Mouse (Mus musculus): ENCODE measurements around the gene Uchl4. TPM values are rescaled to one million over a fixed set of nuclear protein-coding genes. Genes with fewer than 3 reads are reported as not detected.
A peak's percentile ranks its signal among the peaks of the same experiment; 100 is the strongest.

The Uchl4 gene
- polyA plus RNA-seq, 1 experiment from 2014 or later = 2.3 TPM

DNA sequence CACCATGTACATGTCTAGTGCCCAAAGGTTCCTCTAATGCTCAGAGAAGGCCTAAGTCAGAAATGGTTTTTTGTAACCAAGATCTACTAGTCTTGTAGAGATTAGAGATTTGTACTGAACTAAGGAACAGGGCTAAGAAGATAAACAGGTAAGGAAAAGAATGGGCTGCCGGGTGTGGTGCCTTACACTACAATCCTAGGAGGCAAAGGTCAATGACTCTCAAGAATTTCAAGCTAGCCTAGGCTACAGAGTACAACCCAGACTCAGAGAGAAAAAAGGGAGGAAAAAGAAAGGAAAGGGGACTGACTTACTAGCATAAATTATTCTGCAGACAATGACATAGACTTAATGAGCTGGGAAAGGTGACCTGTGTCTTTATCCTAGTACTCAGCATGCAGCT lies 14.4 kb upstream of the Uchl4 start:
- WGBS = 71% methylated on average over 1 of the region's 1 CpGs
- Histone ChIP-seq H3K4me1 (ENCODE audit: control insufficient read depth, insufficient read depth, low read length) (no peaks in the 10 kb centered on the region), H3K27ac (replicated peaks; ENCODE audit: low read depth, low read length) (no peak overlapping the region), H3K36me3 (replicated peaks; ENCODE audit: control insufficient read depth, insufficient read depth, low read depth, low read length) (no peaks in the 10 kb centered on the region), H3K4me2 (ENCODE audit: low read depth, low read length) (no peak overlapping the region), H3K27me3 (ENCODE audit: control insufficient read depth, insufficient read depth, low read length) (no peaks in the 10 kb centered on the region), H3K9ac (replicated peaks; ENCODE audit: low read length) (no peak overlapping the region), H3K4me3 (ENCODE audit: low read depth, low read length) (no peak overlapping the region), H3K9me3 (replicated peaks; ENCODE audit: control insufficient read depth, low read length) (no peaks in the 10 kb centered on the region)
- no peak for DNase-seq (ENCODE audit: low spot score)
- ATAC-seq (replicated peaks; ENCODE audit: insufficient number of reproducible peaks, low FRiP score, low TSS enrichment, low read depth) = no peak

DNA sequence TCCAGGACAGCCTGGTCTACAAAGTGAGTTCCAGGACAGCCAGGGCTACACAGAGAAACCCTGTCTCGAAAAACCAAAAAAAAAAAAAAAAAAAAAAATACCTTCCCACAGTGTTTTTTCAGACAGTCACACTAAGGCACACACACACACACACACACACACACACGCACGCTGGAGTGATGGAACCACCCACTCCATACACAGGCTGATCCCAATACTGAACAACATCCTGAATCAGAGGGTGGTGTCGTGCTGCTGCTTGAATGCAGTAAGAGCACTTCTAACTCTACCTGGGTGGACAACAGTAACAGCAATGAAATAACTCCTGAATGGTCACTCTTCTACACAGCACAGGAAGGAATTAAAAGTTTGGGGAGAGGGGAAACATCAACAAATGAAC lies 13.5 kb upstream of the Uchl4 start:
- H3K4me2 ChIP-seq (ENCODE audit: low read depth, low read length) = no peak overlapping the region
- ATAC-seq (replicated peaks; ENCODE audit: insufficient number of reproducible peaks, low FRiP score, low TSS enrichment, low read depth) = no peak
- H3K4me3 ChIP-seq (ENCODE audit: low read depth, low read length) = no peak overlapping the region
- H3K9me3 ChIP-seq (replicated peaks; ENCODE audit: control insufficient read depth, low read length) = no peaks in the 10 kb centered on the region
- H3K36me3 ChIP-seq (replicated peaks; ENCODE audit: control insufficient read depth, insufficient read depth, low read depth, low read length) = no peaks in the 10 kb centered on the region
- no peaks in the 10 kb centered on the region for H3K4me1 ChIP-seq (ENCODE audit: control insufficient read depth, insufficient read depth, low read length)
- no peak for DNase-seq (ENCODE audit: low spot score)
- 93% methylated on average over 4 of the region's 4 CpGs for WGBS
- no peaks in the 10 kb centered on the region for H3K27me3 ChIP-seq (ENCODE audit: control insufficient read depth, insufficient read depth, low read length)
- H3K27ac ChIP-seq (replicated peaks; ENCODE audit: low read depth, low read length) = no peak overlapping the region
- no peak overlapping the region for H3K9ac ChIP-seq (replicated peaks; ENCODE audit: low read length)

DNA sequence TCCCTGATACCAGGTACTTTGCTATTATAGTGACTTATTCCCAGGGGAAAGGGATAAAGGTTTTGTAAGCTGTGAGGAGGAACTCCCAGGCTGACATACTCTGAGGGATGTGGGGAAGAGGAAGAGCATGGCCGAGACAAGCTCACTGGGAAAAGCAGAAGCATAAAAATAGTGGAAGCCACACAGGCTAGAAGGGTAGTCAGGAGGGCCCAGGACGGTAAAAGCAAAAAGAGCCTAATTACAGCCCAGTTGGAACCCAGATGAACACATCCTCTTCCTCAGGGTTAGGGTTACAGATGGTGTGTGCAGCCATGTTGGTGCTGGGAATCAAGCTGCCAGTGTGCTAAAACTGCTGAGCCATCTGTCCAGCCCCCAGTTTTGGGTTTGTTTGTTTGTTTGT lies 12.9 kb upstream of the Uchl4 start:
- H3K9ac ChIP-seq (replicated peaks; ENCODE audit: low read length) = no peak overlapping the region
- H3K4me2 ChIP-seq (ENCODE audit: low read depth, low read length) = no peak overlapping the region
- H3K9me3 ChIP-seq (replicated peaks; ENCODE audit: control insufficient read depth, low read length) = no peaks in the 10 kb centered on the region
- H3K27ac ChIP-seq (replicated peaks; ENCODE audit: low read depth, low read length) = no peak overlapping the region
- no peaks in the 10 kb centered on the region for H3K4me1 ChIP-seq (ENCODE audit: control insufficient read depth, insufficient read depth, low read length)
- no peaks in the 10 kb centered on the region for H3K27me3 ChIP-seq (ENCODE audit: control insufficient read depth, insufficient read depth, low read length)
- DNase-seq (ENCODE audit: low spot score) (no peak), ATAC-seq (replicated peaks; ENCODE audit: insufficient number of reproducible peaks, low FRiP score, low TSS enrichment, low read depth) (no peak)
- H3K4me3 ChIP-seq (ENCODE audit: low read depth, low read length) = no peak overlapping the region
- WGBS = 68% methylated on average over 2 of the region's 2 CpGs
- no peaks in the 10 kb centered on the region for H3K36me3 ChIP-seq (replicated peaks; ENCODE audit: control insufficient read depth, insufficient read depth, low read depth, low read length)

DNA sequence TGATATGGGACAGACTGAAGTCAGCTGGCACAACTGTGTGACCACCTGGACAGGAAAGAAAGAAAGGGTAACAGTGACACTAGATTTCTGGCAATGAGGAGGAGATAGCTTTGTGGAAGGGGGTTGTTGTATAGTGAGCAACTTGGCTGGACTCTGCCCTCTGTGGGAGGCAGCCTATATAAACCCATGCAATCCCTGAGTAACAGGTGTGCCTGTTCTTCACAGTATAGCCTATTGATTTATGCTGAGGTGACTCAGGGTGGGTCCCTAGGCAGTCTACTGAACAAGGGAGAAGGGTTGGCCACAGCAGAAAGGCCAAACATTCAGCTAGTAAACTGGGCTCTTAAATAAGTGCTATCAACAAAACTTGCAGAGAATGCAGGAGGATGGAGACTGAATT lies 9.2 kb upstream of the Uchl4 start:
- ATAC-seq (replicated peaks; ENCODE audit: insufficient number of reproducible peaks, low FRiP score, low TSS enrichment, low read depth) (no peak), DNase-seq (ENCODE audit: low spot score) (no peak)
- no peaks in the 10 kb centered on the region for H3K27me3 ChIP-seq (ENCODE audit: control insufficient read depth, insufficient read depth, low read length)
- H3K4me1 ChIP-seq (ENCODE audit: control insufficient read depth, insufficient read depth, low read length) = no peaks in the 10 kb centered on the region
- H3K4me2 ChIP-seq (ENCODE audit: low read depth, low read length) = no peak overlapping the region
- H3K9ac ChIP-seq (replicated peaks; ENCODE audit: low read length) = no peak overlapping the region
- no peaks in the 10 kb centered on the region for H3K9me3 ChIP-seq (replicated peaks; ENCODE audit: control insufficient read depth, low read length)
- H3K27ac ChIP-seq (replicated peaks; ENCODE audit: low read depth, low read length) = no peak overlapping the region
- no peak overlapping the region for H3K4me3 ChIP-seq (ENCODE audit: low read depth, low read length)
- no peaks in the 10 kb centered on the region for H3K36me3 ChIP-seq (replicated peaks; ENCODE audit: control insufficient read depth, insufficient read depth, low read depth, low read length)

DNA sequence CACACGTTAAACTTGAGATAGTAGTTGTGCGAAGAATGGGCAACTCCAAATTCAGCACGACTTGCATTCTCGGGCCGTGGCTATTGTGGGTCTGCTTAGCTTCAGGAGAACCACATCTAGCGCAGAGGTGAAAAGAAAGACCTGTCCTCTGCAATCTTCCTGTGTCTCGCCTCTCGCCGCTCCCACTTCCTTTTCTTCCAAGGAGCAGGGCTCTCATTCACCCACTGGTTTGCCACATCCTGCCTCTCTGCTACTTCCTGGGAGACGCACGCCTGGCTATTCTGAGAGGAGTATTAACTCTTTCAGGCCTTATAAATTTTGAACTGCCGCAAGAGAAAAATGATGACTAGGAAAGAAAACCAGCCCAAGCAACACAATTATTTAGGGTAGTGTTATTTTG lies 7.3 kb upstream of the Uchl4 start:
- Histone ChIP-seq H3K4me3 (ENCODE audit: low read depth, low read length) (no peak overlapping the region), H3K9me3 (replicated peaks; ENCODE audit: control insufficient read depth, low read length) (no peaks in the 10 kb centered on the region), H3K4me2 (ENCODE audit: low read depth, low read length) (no peak overlapping the region), H3K27ac (replicated peaks; ENCODE audit: low read depth, low read length) (no peak overlapping the region), H3K36me3 (replicated peaks; ENCODE audit: control insufficient read depth, insufficient read depth, low read depth, low read length) (no peaks in the 10 kb centered on the region), H3K4me1 (ENCODE audit: control insufficient read depth, insufficient read depth, low read length) (peaks cover 3% of the 10 kb centered on the region; the same call in 1 of the 2 replicates), H3K27me3 (ENCODE audit: control insufficient read depth, insufficient read depth, low read length) (no peaks in the 10 kb centered on the region), H3K9ac (replicated peaks; ENCODE audit: low read length) (no peak overlapping the region)
- DNase-seq (ENCODE audit: low spot score) (no peak), ATAC-seq (replicated peaks; ENCODE audit: insufficient number of reproducible peaks, low FRiP score, low TSS enrichment, low read depth) (no peak)
- 85% methylated on average over 12 of the region's 12 CpGs for WGBS

DNA sequence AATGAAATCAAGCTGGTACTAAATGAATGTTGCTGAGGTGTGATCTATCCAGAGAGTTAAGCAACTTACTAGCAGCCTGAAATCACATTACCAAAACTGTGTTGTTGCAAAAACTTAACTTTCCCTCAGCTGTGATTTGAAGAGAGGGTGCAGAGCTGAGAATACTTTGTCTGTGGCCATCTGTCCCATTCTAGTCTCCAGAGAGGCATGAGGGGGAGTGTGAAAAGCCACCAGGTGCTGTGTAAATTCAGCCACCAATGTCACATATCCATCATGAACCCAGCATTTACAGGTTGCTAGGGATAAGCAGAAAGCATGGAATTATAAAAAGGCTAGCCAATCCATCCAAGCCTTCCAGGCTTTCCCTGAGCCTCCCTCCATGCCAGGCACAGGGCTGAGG lies 6.0 kb upstream of the Uchl4 start:
- no peak overlapping the region for H3K9ac ChIP-seq (replicated peaks; ENCODE audit: low read length)

DNA sequence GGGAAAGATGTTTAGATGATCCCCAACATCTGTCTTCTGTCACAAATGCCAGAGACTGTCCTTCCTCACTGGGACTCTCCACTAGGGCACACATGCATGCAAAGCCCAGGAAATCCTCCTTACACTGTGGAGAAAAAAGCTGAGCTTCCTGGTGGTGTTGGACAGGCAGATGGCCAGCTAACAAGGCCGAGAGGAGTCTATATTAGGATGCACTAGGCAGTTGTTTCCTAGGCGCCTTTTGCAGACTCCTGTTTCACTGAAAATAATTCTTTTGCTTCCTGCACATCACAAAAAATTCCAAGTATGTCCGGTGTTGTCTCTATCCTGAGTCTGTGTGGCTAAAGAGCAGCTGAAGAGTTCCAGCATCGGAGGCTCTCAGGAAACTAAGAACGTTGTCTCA lies 3.8 kb upstream of the Uchl4 start:
- H3K4me3 ChIP-seq (ENCODE audit: low read depth, low read length) = no peak overlapping the region
- 0 out of 2 replicates have a peak overlapping the region, but pooled peaks have one; percentile 41 for H3K27ac ChIP-seq (replicated peaks; ENCODE audit: low read depth, low read length)
- H3K27me3 ChIP-seq (ENCODE audit: control insufficient read depth, insufficient read depth, low read length) = no peaks in the 10 kb centered on the region
- no peaks in the 10 kb centered on the region for H3K36me3 ChIP-seq (replicated peaks; ENCODE audit: control insufficient read depth, insufficient read depth, low read depth, low read length)
- no peak overlapping the region for H3K9ac ChIP-seq (replicated peaks; ENCODE audit: low read length)
- H3K4me1 ChIP-seq (ENCODE audit: control insufficient read depth, insufficient read depth, low read length) = peaks cover 3% of the 10 kb centered on the region; the same call in 1 of the 2 replicates
- ATAC-seq (replicated peaks; ENCODE audit: insufficient number of reproducible peaks, low FRiP score, low TSS enrichment, low read depth) = no peak
- DNase-seq (ENCODE audit: low spot score) = no peak
- no peak overlapping the region for H3K4me2 ChIP-seq (ENCODE audit: low read depth, low read length)
- WGBS = 47% methylated on average over 5 of the region's 5 CpGs
- H3K9me3 ChIP-seq (replicated peaks; ENCODE audit: control insufficient read depth, low read length) = no peaks in the 10 kb centered on the region

More for the DNA sequence above, 6.0 kb upstream of the Uchl4 start:
- Histone ChIP-seq H3K36me3 (replicated peaks; ENCODE audit: control insufficient read depth, insufficient read depth, low read depth, low read length) (no peaks in the 10 kb centered on the region), H3K4me1 (ENCODE audit: control insufficient read depth, insufficient read depth, low read length) (peaks cover 3% of the 10 kb centered on the region; the same call in 1 of the 2 replicates), H3K4me3 (ENCODE audit: low read depth, low read length) (no peak overlapping the region), H3K9me3 (replicated peaks; ENCODE audit: control insufficient read depth, low read length) (no peaks in the 10 kb centered on the region), H3K4me2 (ENCODE audit: low read depth, low read length) (no peak overlapping the region), H3K27me3 (ENCODE audit: control insufficient read depth, insufficient read depth, low read length) (no peaks in the 10 kb centered on the region), H3K27ac (replicated peaks; ENCODE audit: low read depth, low read length) (no peak overlapping the region)
- no peak for ATAC-seq (replicated peaks; ENCODE audit: insufficient number of reproducible peaks, low FRiP score, low TSS enrichment, low read depth)
- no peak for DNase-seq (ENCODE audit: low spot score)

DNA sequence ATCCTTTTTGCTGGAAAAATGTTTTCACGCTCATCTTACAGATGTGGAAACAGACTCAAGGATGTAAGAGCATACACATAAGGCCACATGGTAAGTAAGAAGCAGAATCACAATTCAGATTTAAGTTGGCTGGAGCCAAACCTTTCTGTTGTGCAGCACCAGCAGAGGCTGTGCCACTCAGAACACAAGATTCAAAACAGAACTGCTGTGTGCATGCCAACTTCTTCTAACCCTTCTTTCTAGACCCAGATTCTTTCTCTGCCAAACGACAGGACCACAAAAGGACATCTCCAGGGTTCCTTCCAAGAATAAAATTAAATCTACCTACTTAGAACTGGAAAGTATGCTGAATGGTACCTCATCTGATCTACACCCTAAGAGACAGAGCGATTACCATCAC lies 3.3 kb upstream of the Uchl4 start:
- WGBS = 82% methylated on average over 3 of the region's 3 CpGs
- H3K4me1 ChIP-seq (ENCODE audit: control insufficient read depth, insufficient read depth, low read length) = peaks cover 3% of the 10 kb centered on the region; the same call in 1 of the 2 replicates

More for the DNA sequence above, 3.3 kb upstream of the Uchl4 start:
- Histone ChIP-seq H3K36me3 (replicated peaks; ENCODE audit: control insufficient read depth, insufficient read depth, low read depth, low read length) (no peaks in the 10 kb centered on the region), H3K9me3 (replicated peaks; ENCODE audit: control insufficient read depth, low read length) (no peaks in the 10 kb centered on the region), H3K4me2 (ENCODE audit: low read depth, low read length) (no peak overlapping the region), H3K9ac (replicated peaks; ENCODE audit: low read length) (no peak overlapping the region), H3K27me3 (ENCODE audit: control insufficient read depth, insufficient read depth, low read length) (no peaks in the 10 kb centered on the region), H3K27ac (replicated peaks; ENCODE audit: low read depth, low read length) (peak overlapping the region; percentile 41; the same call in 1 of the 2 replicates), H3K4me3 (ENCODE audit: low read depth, low read length) (no peak overlapping the region)
- DNase-seq (ENCODE audit: low spot score) (no peak), ATAC-seq (replicated peaks; ENCODE audit: insufficient number of reproducible peaks, low FRiP score, low TSS enrichment, low read depth) (no peak)
